Mouse (Mus musculus): ENCODE results near the gene Tmem28. TPM values are rescaled to one million over a fixed set of nuclear protein-coding genes. Genes with fewer than 3 reads are reported as not detected.

Gene Tmem28
- 6.6 and 9.0 TPM in 2 replicates for polyA plus RNA-seq (2012; rRNA removed)

DNA sequence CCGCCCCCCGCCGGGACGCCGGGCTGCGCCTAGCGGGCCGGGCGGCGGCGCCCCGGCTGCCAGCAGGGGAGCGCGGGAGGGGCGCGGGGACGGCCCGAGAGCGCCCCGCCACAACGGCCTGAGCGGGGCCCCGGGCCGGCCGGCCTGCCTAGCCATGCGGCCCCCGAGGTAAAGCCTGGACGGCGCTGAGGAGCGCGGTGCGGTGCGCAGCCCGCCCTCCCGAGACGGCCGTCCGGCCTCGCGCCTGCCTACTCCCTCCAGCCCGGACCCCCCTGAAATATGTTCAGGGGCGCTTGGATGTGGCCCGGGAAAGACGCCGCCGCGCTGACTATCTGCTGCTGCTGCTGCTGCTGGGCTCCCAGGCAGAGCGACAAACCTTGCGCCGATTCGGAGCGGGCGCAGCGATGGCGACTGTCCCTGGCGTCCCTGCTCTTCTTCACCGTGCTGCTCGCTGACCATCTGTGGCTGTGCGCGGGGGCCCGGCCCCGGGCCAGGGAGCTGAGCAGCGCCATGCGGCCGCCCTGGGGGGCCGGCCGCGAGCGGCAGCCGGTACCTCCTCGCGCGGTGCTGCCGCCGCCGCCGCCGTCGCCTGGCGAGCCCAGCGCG is at the start of gene Tmem28:
Tmem28 (plus strand) TSS at position 232 of the 606 bp plus-strand sequence.
- no peak for TF ChIP-seq CTCF (IDR thresholded peaks at IDR 0.05; ENCODE audit: borderline replicate concordance, extremely low read depth, insufficient read depth, insufficient read length)
- TF ChIP-seq POLR2A (IDR thresholded peaks at IDR 0.05; ENCODE audit: borderline replicate concordance, extremely low read depth, insufficient read depth, insufficient read length, poor library complexity, severe bottlenecking): no peak
- peak; percentile 38 for DNase-seq (ENCODE audit: low read depth)

DNA sequence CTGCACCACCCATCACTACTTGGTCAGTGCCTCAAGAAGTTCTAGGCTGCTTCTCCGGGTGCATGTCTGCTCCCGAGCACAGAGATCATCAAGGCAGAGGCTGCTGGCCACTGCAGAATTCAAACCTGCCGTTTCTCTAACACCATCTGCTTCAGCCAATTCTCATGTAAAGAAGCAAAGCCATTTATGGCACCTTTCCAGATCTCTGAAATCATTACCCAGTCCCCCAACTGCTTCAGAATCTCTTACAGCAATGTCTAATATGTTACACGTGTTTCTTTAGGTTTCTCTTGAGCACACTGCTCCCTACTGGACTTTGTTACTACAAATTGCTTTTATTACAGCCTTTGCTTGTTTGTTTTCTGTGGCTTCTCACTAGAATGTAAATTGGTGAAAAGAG is 40.5 kb upstream of the Tmem28 start:
- peak; percentile 73 for DNase-seq (ENCODE audit: low read depth)

DNA sequence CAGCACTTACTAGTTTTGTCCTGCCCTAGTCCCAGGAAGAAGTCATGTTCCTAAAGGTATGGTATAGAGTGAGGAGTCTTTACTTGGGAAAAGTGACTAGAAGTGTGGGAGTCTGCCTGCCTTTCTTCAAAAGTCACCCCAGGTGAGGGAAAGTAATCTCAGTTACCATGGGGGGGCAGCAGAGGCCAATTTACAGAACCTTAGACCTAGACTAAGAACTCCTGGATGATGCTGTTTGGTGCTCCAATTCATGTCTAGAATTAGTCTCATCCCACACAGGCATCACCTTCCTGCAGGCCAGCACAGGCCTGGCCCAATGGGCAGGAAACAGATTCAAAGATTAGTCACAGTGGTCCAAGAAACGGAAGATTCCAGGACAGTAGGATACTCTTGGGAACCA is 12.4 kb upstream of the Tmem28 start:
- no peak for TF ChIP-seq POLR2A (IDR thresholded peaks at IDR 0.05; ENCODE audit: borderline replicate concordance, extremely low read depth, insufficient read depth, insufficient read length, poor library complexity, severe bottlenecking)
- TF ChIP-seq CTCF (IDR thresholded peaks at IDR 0.05; ENCODE audit: borderline replicate concordance, extremely low read depth, insufficient read depth, insufficient read length): peak; percentile 36; the same call in 1 of the 2 replicates
- peak; percentile 50 for DNase-seq (ENCODE audit: low read depth)

More for the DNA sequence above, 40.5 kb upstream of the Tmem28 start:
- TF ChIP-seq CTCF (IDR thresholded peaks at IDR 0.05; ENCODE audit: borderline replicate concordance, extremely low read depth, insufficient read depth, insufficient read length): no peak
- TF ChIP-seq POLR2A (IDR thresholded peaks at IDR 0.05; ENCODE audit: borderline replicate concordance, extremely low read depth, insufficient read depth, insufficient read length, poor library complexity, severe bottlenecking): no peak

DNA sequence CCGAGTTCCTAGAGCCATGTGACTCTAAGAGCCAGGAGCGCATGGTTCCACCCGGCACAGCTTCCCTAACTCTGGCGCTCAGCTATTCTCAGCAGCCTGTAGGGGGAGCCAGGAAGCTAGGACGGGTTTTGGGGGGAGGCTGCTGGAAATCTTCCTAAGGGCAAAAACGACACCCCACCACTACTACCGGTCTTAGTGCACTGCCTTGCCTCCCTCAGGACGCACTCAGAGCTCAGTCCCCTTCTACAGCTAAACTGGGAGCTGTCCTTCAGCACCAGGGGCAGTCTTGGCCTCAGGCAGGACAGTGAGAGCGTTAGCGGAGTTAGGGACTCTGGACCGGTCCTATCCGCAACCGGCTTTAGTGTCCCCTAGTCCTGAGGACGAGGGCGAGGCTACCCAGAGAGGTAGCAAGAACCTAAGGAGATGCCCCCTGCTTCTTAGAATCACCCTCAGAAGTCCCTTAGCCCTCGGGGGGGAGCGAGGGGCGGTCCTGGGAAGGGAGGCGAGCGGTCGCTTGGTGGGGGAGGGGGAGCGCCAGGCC is 1.4 kb upstream of the Tmem28 start:
- TF ChIP-seq CTCF (IDR thresholded peaks at IDR 0.05; ENCODE audit: borderline replicate concordance, extremely low read depth, insufficient read depth, insufficient read length): peak; percentile 66
- TF ChIP-seq POLR2A (IDR thresholded peaks at IDR 0.05; ENCODE audit: borderline replicate concordance, extremely low read depth, insufficient read depth, insufficient read length, poor library complexity, severe bottlenecking): no peak
- peak; percentile 87 for DNase-seq (ENCODE audit: low read depth)

DNA sequence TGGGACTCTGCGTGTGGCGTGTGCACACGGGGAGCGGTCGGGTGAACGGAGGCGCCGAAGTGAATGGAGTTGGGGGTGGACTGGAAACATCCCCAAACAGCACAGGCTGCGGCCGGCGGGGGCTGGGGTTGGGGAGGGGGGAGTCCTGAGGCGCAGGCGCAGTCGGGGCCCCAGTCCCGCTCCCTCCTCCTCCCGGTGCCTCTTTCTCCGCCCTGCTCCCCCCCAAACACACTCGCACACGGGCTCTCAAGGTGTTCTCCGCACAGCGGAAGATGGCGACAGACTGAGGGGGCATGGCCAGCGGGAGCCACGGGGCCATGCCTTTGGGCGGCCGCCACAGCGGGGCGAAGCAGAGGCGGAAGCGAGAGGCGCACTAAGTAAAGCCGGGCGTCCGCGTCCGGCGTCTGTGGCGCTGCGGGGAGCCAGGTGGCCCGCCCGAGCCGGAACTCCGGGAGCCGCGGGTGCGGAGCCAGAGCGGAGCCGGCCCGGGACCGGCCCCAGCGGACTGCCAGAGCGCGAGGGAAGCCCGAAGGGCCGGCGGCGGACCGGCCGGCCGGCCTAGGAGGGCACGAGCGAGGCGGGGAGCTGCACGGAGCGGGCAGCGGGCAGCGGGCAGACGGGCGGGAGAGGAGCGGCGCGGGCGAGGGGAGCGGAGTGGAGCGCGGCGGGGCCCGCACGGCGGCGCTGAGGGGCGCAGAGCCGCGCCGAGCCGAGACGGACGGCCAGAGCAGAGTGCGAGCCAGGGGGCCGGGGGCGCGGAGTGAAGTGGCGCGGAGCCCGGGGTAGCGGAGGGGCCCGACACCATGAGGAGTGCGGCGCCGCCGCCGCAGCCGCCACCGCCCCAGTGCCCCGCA is 658 bp upstream of the Tmem28 start:
- TF ChIP-seq CTCF (IDR thresholded peaks at IDR 0.05; ENCODE audit: borderline replicate concordance, extremely low read depth, insufficient read depth, insufficient read length) (no peak), POLR2A (IDR thresholded peaks at IDR 0.05; ENCODE audit: borderline replicate concordance, extremely low read depth, insufficient read depth, insufficient read length, poor library complexity, severe bottlenecking) (no peak)
- peak; percentile 86 for DNase-seq (ENCODE audit: low read depth)

DNA sequence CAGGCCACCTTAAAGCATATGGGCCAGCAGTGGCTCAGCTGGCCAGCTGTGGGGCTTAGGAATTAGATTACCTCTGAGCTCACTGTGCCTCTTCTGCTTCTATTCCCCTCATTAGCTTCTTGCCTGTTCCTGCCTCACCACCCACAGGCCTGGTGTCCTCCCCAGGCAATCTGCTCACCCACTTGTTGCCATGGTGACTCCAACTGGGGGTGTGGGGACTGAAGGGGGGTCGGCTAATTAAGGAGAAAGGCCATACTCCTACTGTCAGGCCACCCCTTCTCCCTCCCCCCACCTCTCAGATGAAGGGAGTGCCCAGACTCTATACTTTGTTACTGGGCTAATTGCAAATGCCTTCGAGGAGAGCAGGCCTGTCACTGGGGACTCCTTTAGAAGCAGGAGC is 21.3 kb downstream of the Tmem28 start:
- DNase-seq (ENCODE audit: low read depth): peak; percentile 58
- TF ChIP-seq CTCF (IDR thresholded peaks at IDR 0.05; ENCODE audit: borderline replicate concordance, extremely low read depth, insufficient read depth, insufficient read length) (no peak), POLR2A (IDR thresholded peaks at IDR 0.05; ENCODE audit: borderline replicate concordance, extremely low read depth, insufficient read depth, insufficient read length, poor library complexity, severe bottlenecking) (no peak)

DNA sequence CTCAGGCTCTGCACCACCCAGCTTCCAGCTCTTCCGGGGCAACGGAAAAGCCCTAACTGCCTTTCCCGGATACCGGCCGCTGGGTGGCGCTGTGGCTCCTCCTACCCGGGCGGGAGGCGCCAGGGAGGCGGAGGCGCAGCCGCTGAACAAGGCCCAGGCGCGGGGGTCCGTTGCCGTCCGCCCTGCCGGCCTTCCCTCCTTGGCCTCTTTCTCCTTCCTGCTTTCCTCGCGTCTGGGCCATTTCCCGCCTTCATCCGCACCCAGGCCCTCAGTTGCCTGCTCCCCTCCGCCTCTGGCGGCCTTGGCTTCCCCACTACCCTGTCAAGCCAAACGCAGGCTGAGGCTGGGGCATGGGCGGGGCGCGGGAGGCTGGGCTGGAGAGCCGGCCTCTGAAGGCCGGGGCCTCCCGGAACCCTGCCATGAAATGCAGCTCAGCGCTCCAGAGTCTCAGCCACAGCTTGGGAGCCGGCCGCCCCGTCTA is 32.5 kb downstream of the Tmem28 start:
- peak; percentile 71 for DNase-seq (ENCODE audit: low read depth)
- 0 out of 2 replicates have a peak, but pooled peaks have one; percentile 23 for TF ChIP-seq POLR2A (IDR thresholded peaks at IDR 0.05; ENCODE audit: borderline replicate concordance, extremely low read depth, insufficient read depth, insufficient read length, poor library complexity, severe bottlenecking)
- peak; percentile 63; the same call in 1 of the 2 replicates for TF ChIP-seq CTCF (IDR thresholded peaks at IDR 0.05; ENCODE audit: borderline replicate concordance, extremely low read depth, insufficient read depth, insufficient read length)

DNA sequence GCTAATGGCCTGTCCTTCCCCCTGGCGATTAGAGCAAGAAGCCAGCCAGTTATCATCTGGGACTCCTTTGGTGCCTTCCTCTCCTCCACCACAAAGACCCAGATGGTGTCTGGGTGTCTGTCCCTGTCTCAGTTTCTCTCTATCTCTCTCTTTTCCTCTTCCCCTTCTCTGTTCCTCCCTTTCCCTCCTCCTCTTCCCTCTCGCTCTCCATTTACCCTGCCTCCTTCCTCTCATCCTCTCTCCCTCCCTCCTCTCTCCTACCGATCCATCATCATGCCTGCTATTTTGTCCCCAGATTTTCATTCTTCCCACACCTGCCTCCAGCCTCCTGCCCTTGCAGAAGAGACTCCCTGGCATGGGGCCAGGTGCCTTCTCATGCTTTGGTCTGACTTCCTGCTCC is 33.0 kb downstream of the Tmem28 start:
- DNase-seq (ENCODE audit: low read depth): peak; percentile 10
- TF ChIP-seq CTCF (IDR thresholded peaks at IDR 0.05; ENCODE audit: borderline replicate concordance, extremely low read depth, insufficient read depth, insufficient read length) (no peak), POLR2A (IDR thresholded peaks at IDR 0.05; ENCODE audit: borderline replicate concordance, extremely low read depth, insufficient read depth, insufficient read length, poor library complexity, severe bottlenecking) (no peak)

DNA sequence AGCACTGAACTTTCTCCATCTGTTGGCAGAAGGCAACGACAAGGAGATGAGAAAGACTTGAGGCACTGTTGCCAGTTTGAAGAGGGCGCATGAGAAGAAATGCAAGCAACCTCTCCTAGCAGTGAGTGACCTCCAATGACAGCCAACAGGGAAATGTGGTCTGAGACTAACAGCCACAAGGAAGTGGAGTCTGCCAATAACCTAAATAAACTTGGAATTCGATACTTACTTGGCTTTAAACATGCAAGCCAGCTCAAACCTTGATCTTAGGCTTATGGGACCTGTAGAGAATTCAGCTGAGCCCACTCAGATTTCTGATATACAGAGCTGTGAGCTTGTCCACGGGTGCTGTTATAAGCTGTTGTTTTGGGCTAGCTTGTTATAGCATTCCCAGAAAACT is 51.4 kb downstream of the Tmem28 start:
- TF ChIP-seq CTCF (IDR thresholded peaks at IDR 0.05; ENCODE audit: borderline replicate concordance, extremely low read depth, insufficient read depth, insufficient read length): no peak
- TF ChIP-seq POLR2A (IDR thresholded peaks at IDR 0.05; ENCODE audit: borderline replicate concordance, extremely low read depth, insufficient read depth, insufficient read length, poor library complexity, severe bottlenecking): no peak
- DNase-seq (ENCODE audit: low read depth): no peak

DNA sequence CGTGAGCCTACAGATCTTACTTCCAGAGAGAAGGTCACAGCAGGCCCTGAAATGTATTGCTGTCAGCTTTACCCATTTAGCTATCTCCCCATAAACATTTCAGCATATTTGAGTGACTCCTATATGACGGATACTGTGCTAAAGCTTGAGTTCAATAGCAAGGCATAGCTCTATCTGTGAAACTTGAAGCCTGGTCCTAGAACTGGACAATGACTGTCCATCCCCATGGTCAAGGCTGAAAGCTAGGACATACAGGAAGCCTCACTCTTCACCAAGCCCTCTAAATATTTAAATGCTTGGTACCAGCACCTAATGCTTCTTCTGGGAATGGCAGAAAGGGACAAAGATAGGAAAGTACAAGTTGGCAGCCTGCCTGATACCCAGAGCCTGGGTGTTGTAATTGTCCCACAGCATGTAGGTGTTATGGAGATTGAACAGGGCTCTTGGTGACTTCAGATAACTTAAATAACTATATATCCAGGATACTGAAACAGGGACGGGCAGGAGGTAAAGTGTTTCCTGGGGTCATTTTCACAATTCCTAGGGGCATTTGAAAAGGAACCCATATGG is 51.9 kb downstream of the Tmem28 start:
- no peak for DNase-seq (ENCODE audit: low read depth)
- TF ChIP-seq CTCF (IDR thresholded peaks at IDR 0.05; ENCODE audit: borderline replicate concordance, extremely low read depth, insufficient read depth, insufficient read length) (no peak), POLR2A (IDR thresholded peaks at IDR 0.05; ENCODE audit: borderline replicate concordance, extremely low read depth, insufficient read depth, insufficient read length, poor library complexity, severe bottlenecking) (no peak)

Data from brain, embryonic 14.5 days (tissue).